Mouse (Mus musculus): ENCODE measurements at regions not wholly inside any gene's neighbourhood (a gene's known extent, or its start where the extent isn't known, plus 50 kb on each side); places are given as distances from the start of the nearest gene placed in this dataset.

GRCm38 (mm10) chr12:26206751-26207150 lies 208.3 kb downstream of the Rnf144a start:
- TF ChIP-seq ZC3H11A (IDR thresholded peaks at IDR 0.05; ENCODE audit: low read depth, low read length): no peak
- TF ChIP-seq POLR2A (IDR thresholded peaks at IDR 0.05; ENCODE audit: low read depth, low read length): no peak
- TF ChIP-seq JUND (conservative IDR thresholded peaks at IDR 0.05; ENCODE audit: low read depth, low read length): no peak
- no peak for TF ChIP-seq RAD21 (IDR thresholded peaks at IDR 0.05; ENCODE audit: low read depth, low read length)
- TF ChIP-seq ELF1 (IDR thresholded peaks at IDR 0.05; ENCODE audit: low read depth, low read length): no peak
- TF ChIP-seq MEF2A (IDR thresholded peaks at IDR 0.05; ENCODE audit: borderline replicate concordance, low read depth, low read length): no peak
- no peak for TF ChIP-seq MXI1 (IDR thresholded peaks at IDR 0.05; ENCODE audit: low read depth, low read length)
- no peak for TF ChIP-seq HCFC1 (IDR thresholded peaks at IDR 0.05; ENCODE audit: low read depth, low read length)
